Mouse (Mus musculus): ENCODE measurements around the gene Mmel1.

Gene Mmel1

DNA sequence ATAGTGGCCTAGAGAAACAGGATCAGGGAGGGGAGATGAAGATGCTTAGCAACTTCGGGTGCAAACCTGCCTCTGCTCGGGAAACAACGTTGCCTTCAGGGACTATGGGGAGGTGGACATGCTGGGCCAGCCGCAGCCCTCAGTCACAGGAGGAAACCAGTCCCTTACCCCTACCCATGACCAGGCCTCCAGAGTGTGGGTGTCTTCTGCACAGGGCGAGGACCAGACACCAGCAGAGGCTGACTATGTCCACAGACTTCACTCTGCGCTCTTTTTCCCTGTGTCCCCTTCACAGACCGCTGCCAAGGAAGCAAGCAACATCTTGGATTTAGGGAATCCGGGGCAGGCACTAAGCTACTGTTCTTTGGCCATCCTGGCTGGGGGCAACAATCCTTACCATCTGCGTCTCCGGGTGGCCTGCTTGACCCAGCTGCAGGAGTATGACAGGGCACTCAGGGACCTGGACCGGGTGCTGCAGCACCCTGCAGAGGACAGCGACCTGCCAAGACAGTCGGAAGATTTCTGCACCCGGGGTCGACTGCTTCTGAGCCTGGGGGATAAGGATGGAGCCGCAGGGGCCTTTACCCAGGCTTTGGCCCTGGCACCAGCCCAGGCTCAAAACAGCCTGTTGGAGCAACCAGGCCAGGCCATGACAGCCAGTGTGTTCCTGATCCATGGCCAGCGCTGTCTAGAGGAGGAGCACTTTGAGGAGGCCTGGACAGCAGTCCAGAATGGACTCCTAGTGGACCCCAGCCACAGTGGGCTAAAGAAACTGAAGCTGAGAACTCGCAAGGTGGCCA, 4.2 kb upstream of the Mmel1 start:
- peak; percentile 38 for DNase-seq

DNA sequence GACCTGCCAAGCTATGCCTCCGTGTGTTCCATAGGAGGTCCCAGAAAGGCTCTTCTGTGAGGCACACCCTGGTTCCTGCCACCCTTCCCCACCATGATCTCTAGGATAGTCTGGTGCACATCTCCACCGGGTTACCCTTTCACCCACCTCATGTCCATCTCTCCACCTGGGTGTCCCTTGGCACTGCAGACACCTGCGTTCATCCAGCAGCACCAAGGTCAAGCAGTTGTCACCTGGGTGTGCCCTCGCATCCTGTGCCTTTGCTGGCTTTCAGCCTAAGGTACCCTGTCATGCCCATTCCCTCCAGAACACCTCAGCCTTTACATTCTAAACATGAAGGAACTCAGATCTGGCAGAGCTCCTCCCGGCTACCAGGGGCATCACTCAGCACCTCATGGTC, 3.0 kb upstream of the Mmel1 start:
- peak; percentile 9 for DNase-seq

DNA sequence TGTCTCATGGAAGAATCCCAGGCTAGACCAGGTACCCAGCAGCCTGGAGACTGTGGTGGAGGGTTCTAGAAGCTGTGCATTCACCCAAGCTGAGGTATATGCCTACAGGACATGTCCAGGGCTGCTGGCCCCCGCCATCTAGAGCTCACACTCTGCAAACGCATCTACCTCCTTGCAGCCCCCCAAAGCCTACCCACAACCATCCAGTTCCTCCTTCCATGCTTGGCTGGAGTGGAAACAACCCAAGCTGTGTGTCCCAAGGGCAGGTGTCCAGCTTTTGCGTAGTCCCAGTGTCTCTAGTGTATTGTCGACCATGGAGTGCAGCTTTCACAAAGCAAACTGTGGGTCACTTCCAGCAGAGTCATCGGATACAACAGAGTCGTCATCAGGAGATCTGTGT, 2.1 kb upstream of the Mmel1 start:
- peak; percentile 3 for DNase-seq

DNA sequence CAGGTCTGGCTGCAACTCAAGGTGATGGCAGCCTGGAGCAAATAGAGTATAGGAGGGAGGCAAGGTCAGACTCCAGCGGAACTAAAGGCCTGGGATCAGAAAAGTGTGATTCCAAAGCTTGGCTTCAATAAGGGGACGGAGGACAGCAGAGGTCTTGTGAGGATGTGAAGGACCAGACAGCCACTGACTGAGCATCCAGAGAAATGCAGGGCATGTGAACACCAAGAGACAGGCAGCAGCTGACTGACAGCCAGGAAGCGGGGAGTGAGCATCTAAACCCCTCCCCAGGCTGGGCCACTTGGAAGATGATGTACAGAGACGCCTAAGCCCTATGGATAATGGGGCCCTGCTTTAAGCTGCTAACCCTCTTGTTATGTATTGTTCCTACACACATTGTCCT, 1.3 kb downstream of the Mmel1 start:
- no peak for DNase-seq

DNA sequence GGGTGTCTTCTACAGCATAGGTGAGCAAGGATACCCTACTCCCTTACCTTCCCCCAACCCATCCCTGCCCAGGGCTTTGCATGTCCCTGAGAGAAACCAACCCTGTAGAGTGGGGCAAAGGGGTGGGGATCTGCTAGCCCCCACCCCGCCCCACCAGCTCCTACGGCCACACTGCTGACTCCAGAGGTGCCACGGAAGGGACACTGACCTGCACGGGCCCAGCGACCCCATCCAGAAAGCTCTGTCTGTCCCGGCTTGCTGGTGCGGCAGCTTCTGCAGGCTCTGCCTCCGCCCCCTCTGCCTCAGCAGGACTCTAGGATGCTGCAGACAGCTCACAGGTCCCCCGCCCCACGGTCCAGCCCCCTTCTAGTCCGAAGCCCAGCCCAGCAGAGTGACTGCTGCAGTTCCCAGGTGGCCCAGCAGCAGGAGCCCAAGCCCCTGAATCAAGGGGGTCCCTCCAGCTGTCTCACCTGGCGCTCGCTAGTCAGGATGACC, 2.4 kb downstream of the Mmel1 start:
- DNase-seq, result no peak

DNA sequence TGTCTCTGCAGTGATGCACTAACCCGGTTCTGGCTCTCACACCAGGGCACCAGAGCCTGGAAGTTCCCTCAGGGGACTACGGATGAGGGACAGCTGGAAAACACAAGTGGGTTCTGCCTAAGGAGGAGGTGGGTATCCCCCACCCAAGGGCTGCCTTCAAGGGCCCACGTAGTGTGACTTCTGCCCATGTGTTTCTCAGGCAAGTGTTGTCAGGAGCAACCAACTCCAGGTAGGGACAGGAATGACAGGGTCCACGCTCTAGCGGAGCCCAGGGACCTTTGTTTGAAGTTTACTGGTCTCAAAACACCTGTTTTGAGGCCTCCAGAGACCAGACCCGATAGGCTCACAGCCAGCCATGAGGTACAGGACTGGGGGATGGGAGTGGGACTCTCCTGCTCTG, 3.8 kb downstream of the Mmel1 start:
- no peak for DNase-seq

DNA sequence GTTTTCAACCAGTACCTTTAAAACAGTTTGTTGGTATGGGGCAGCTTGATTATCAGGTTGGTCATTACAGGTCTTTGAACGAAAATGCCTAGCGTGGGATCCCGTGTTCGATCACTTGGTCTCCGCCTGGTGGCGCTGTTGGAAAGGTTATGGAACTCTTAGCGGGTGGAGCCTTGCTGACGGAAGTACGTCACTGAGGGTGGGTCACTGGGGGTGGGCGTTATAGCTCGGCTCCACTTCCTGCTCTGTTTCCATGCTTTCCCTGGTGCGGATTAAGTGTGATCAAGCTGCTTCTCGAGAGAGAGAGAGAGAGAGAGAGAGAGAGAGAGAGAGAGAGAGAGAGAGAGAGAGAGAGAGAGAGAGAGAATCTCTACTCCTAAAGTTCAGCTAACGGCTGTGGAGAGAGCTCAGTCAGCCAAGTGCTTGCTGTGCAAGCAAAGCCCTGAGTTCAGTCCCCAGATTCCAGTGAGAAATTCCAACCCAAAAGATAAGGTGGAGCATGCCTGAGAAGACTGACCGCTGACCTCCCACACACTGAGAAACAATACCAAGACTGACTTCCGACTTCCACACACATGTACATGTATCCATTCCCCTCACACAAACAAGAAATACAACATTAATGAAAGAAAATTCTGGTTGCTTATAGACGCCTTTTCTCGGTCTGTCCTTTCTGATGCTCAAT, 8.6 kb downstream of the Mmel1 start:
- peak; percentile 94 for DNase-seq

DNA sequence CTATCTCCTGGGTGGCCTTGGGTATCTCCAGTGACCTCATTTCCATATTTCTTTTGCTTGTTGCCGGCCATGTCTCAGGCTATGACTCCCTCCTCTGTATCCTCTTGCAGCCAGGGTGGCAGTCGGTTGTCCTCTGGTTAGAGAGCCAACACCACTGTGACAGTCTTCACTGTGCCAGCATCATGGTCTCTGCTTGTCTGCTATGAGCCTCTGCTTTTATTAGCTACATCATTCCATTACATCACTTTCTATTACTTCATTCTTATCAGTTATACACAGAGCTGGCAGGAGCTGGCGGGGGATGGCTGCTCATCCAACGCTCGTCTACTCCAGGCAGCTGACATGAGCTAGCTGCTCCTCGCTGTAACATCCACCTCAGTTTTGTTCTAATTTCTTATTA, 11.3 kb downstream of the Mmel1 start:
- DNase-seq, result no peak

DNA sequence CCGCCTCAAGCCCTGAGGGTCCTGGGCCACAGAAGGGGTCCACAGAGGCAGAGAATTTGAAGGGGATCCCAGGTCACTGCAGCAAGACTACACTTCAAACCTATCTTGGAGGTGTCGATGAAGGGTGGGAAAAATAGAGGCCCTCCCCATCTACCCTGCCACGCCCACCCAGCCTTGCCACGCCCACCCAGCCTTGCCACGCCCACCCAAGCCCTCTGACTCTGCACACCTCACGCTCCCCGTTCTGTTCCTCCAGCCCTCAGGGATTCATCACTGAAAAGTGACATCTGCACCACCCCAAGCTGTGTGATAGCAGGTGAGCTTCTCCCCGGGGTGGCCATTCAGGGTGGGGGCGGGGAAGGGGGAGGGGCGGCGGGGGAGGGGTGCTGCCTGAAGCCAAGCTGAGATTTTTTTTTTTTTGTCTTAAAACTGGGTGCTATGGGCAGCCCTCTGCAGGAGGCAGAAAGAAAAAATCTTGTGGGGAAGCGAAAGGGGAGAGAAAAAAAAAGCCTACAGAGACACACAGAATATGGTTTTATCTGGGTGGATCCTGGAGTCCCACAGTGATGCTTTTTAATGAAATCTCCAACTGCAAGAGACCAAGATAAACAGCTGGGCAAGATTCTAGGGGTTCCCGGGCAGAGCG, 12.8 kb downstream of the Mmel1 start:
- DNase-seq, result no peak

DNA sequence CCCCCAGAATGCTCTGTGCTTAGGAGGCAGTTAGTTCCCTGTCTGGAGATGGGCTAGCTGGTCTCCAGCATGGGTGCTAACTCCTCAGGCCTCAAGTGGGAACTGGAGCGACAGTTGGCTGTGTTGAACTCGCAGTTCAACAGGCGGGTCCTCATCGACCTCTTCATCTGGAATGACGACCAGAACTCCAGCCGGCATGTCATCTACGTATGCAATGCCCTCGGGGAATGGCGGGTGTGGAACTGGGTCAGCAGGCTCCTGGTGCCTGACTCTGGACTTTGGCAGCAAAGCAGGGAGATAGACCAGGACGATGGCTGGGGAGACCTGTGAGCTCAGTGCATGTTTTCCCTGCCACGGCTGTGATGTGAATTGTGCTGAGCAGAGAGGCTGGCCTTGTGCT, 16.0 kb downstream of the Mmel1 start:
- no peak for DNase-seq

DNA sequence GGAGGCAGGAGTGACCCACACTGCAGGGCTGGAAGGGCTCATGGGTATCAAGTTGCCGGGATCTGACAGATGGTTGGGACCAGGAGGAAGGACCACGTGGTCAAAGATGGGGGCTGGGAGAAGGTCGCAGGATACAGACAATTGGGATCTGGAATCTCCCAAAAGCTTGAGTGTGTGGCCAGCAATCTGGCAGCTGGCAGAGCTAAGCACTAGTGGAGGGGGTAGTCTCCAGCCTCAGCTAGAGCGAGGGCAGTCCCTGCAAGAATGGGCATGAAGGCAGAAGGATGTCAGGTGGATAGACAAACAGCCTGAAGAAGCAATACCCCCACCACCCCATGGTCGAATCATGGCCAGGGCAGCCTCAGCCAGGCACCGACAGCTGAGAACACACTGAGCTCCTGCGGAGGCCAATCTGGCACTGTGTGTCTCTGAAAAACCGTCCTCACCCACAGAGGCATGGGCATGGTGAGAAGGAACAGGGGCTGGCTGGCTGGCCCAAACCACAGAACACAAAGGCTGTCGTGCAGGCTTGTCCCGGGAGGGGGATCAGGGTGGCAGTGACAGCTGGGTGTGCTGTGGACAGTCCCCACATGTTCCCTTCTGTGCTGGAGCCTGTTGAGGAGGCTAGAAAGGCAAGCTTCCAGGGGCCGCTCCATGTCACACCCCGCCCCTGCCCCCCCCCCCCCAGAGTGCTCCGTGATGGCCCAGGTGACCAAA, 17.6 kb downstream of the Mmel1 start:
- peak; percentile 58 for DNase-seq

DNA sequence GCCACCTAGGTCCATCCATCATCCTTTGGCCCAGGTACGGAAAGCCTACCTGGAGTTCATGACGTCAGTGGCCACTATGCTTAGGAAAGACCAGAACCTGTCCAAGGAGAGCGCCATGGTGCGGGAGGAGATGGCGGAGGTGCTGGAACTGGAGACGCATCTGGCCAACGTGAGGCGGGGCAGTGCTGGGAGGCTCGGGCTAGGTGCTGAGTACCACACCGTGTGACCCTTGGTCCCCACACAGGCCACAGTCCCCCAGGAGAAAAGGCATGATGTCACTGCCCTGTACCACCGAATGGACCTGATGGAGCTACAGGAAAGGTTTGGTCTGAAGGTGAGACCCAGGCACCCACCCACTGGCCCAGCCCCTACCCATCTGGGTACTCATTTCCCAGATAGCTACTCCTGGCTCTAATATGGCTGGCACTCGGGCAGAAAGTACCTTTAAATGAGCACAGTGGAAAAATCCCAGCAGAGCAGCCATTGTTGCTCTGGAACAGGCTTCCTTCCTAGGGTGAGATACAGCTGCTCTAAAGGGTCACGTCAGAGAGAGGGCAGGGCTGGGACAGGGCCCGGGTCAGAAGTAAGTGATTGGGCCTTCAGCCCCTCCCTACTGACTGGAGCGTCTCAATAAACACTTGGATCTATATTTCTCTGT, 18.3 kb downstream of the Mmel1 start:
- no peak for DNase-seq

DNA sequence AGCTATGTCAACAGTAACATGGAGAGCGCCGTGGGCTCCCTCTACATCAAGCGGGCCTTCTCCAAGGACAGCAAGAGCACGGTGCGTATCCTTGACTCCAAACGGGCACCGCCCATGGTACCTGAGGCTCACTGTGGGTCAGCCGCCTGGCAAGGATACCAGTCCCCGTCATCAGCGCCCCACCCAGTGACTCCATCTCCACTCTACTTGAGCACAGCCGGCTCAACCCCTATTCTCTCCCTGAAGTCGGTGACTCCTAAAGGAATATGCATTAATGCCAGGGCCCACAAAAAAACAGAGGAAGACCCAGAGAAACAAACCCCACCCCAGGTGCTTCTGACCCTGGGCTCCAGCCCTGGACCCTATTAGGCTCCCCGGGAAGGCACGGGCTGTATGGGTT, 21.5 kb downstream of the Mmel1 start:
- DNase-seq, result no peak

DNA sequence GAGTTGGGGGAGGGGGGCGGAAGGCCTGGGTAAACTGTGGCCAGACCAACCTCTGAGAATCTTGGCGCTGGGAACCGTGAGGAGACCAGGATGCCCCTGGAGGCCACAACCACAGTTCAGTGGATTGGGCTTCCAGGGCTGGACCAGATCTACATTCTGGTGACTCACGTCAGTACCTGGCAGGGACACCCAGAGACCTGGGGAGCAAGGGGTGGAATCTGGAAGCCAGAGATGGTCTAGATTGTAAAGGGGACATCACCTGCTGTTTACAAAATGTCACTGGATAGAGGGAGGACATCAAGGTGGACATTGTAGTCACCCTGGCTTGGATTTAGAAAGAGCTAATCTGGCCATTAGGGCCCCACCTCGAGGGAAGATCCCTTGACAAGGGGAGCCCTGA, 26.2 kb downstream of the Mmel1 start:
- DNase-seq, result no peak

DNA sequence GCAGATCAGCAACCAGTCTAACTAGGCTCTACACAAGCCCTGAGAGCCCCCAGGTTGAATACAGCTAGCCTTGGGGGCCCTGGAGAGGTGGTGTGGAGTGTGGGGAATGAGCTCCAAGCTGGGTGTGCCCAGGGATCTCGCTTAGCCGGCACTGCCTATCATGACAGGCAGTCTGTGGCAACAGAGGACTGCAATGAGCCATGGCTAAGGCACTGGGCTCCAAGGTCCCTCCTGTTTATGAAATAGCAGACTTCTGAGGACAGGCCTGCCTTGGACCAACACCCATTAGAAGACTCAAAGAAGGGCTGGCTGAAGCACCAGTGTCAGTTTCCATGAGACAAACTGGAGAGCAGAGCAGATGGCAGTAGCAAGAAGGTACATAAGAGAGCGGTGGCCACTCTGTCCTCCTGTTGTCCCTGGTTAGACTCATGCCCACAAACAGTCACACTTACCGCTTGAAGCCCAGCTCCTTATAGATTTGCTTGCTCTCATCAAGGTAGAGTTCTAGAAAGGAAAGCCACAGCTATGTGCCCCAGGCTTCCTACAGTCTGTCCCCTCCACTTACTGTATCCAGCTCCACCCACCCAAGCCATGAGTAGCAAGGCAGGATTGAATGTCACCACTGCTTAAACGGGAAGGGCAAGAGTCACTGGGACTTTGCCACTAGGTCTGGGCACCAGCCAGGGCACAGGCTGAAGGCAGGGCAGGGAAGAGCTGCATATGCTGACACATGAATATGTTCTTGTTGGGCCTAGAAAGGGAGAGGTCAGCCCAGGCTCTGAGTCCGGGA, 28.5 kb downstream of the Mmel1 start:
- no peak for DNase-seq

DNA sequence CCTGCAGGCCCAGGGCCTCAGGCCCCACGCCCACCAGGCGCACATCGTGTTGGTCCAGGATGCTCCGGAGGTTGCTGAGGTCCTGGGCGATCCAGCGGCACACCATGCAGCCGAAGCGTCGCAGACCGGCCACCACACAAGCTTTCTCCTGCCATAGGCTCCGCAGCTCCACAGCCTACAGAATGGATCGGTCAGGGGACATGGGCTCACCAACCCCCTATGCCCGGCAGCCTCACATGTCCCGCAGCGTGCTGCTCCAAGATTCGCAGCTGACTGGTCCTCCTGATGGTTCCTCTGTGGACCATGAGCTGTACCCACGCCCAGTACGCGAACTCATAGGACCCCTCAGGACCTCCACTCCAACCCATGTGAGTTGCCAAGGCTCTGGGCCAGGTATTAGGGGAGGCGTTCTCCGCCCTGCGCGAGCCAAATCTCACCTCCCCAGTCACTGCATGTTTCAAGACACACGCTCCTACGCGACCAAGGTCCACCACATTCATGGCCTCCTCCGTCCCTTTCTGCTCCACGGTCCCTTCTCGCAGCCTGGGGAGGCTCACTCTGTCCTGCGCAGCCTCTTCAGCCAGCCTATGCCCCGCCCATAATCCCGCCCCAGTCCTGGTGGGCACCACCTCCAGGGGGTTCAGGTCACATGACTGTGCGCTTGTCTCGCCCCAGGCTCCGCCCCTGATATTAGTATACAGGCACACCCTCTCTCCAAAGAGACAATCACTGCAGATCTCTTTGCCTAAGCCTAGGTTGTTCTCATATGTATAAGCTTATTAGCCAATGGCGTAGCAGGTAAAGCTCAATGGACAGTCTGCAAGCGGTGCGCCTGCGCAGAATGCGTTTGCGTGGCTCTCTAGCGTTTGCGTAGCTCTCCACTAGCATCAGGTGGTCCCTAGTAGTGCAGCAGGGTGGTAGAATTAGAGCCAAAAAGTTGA, 29.4 kb downstream of the Mmel1 start, which contains the start of gene Fam213b:
Fam213b (minus strand) TSS at position 630 of the 941 bp plus-strand sequence.
- peak; percentile 81 for DNase-seq

DNA sequence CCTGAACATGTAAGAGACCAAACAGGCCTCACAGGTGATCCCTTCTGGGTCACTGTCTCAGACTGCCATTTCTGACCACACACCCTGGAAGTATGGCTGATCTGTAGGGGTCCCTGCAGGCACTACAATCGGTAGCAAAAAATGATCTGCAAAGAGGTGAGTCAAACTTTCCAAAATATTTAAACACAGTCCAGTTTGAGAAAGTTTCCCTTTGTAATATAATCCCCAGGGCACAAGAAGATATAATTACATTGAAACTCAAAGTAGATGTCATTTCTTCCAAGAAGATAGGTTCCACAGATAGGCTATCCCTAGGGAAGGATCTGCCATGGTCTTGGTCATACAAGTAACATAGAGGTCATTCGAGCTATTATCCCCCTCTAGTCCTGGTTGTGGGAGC, 33.0 kb downstream of the Mmel1 start:
- no peak for DNase-seq

DNA sequence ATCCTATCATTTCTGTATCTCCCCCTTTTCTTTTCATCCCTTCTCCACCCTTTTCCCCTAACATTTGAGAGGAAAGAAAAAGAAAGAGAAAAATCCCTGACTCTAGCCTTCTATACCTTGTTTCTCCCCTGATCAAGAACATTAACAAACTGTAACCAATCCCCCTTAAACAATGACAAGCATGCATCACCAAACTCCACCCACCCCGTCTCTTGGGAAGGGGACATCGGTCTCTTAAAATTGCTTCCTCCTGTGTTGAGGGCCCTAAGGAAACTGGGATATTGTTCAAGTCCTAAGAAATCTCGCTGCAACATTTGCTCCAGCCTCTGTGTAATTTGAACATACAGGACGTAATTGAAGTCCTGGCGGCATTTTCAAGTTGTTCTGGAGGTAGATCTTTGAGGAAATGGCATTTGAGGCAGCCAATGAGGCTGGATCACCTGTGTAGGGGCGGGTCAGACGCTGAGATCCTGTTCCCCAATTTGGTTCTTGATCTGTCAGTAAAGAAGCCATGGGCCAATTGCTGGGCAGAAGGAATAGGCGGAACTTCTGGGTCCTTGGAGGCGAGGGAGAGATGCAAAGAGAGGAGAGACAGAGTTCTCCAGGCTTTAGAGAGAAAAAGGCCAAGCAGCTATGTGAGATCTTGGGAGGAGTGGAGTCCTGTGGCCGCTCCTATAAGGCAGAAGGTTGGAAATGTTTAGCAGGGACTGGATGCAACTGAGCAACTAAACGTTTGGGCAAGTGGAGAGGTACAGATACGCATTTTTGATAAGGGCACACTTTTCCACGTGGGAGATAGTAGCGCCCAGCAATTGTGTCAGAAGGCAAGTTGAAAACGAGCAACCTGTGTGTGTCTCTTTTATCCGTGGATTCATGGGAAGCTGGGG, 35.0 kb downstream of the Mmel1 start:
- DNase-seq, result peak; percentile 83

DNA sequence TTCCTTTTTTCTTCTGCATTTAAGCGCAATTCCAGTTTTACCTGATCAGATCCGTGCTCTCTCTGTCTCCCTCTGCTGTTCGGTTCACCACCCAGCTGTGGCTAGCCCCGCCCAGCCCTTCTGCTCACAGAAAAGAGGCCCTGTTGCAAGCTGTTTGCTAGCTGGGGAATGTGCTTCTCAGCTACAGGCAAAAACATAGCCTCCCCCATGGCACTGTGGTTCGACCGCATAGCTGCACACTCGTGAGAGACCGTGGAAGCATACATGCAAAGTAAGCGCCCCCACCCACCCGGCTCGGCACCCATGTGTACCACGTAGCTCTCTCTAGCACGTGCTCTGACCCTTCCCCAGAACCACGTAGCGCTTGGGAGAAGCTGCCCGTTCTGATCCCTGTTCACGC, 38.4 kb downstream of the Mmel1 start:
- DNase-seq, result peak; percentile 73

DNA sequence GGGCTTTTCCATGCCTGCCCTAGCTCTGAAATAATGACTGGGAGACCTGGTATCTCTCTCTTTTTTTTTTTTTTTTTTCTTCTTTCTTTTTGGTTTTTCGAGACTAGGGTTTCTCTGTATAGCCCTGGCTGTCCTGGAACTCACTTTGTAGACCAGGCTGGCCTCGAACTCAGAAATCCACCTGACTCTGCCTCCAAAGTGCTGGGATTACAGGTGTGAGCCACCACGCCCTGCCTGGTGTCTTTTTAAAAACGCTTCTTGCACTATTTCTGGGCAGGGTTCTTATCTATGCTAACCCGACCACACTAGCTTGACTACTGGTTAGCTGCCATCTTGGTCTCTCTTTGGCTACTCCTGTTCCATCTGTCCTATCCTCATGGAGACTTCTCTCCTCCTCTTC, 39.1 kb downstream of the Mmel1 start:
- DNase-seq, result no peak
